In genomic region chr6:97457210-97457609, GRCm38 (mm10) we compare ENCODE assay signal across 8 mouse cellular contexts.
DNase-seq lines count a peak whose midpoint lies in the region; ATAC-seq and TF ChIP-seq lines count a peak whose summit lies in the region.

No protein-coding gene starts in this region.

- WGBS in thymus, adult 2 months = 5% methylated on average over 2 of the region's 2 CpGs
- WGBS in liver, embryonic 15.5 days (ENCODE audit: insufficient replicate concordance) = 6% methylated on average over 2 of the region's 2 CpGs

- peaks cover 15% of the 10 kb centered on the region for H3K4me1 ChIP-seq in thymus, adult 2 months (replicated peaks; ENCODE audit: control insufficient read depth, insufficient read depth, low read length)
- H3K4me1 ChIP-seq in liver, embryonic 15.5 days (replicated peaks) = no peaks in the 10 kb centered on the region

- H3K27ac ChIP-seq in thymus, adult 2 months (ENCODE audit: control insufficient read depth, insufficient read depth, low read length) = peak overlapping the region; percentile 38; the same call in 1 of the 2 replicates
- peak overlapping the region; percentile 29; the same call in 1 of the 2 replicates for H3K27ac ChIP-seq in liver, embryonic 15.5 days (replicated peaks)

- no peak overlapping the region for H3K4me2 ChIP-seq in liver, embryonic 15.5 days

- TF ChIP-seq POLR2A in thymus, adult 2 months (IDR thresholded peaks at IDR 0.05; ENCODE audit: control insufficient read depth, extremely low read depth, insufficient read depth, low read length, poor library complexity) = no peak

- ATAC-seq in liver, embryonic 15.5 days (ENCODE audit: insufficient read depth) = peak; percentile 28; the same call in 1 of the 2 replicates

- H3K27me3 ChIP-seq in thymus, adult 2 months (ENCODE audit: control insufficient read depth, insufficient read depth, low read length) = no peaks in the 10 kb centered on the region
- H3K27me3 ChIP-seq in liver, embryonic 15.5 days = peaks cover 7% of the 10 kb centered on the region; the same call in 1 of the 2 replicates

- no peaks in the 10 kb centered on the region for H3K9me3 ChIP-seq in liver, embryonic 15.5 days (replicated peaks)

- H3K4me3 ChIP-seq in thymus, adult 2 months (ENCODE audit: control insufficient read depth, insufficient read depth, low read length) = no peak overlapping the region
- H3K4me3 ChIP-seq in liver, embryonic 15.5 days (replicated peaks) = no peak overlapping the region

- H3K36me3 ChIP-seq in thymus, adult 2 months (ENCODE audit: control insufficient read depth, insufficient read depth, low read length) = no peaks in the 10 kb centered on the region
- no peaks in the 10 kb centered on the region for H3K36me3 ChIP-seq in liver, embryonic 15.5 days (replicated peaks)

- DNase-seq in cerebellum, postnatal 10 days = peak; percentile 29 to 52
- DNase-seq in cerebellum, adult 9-10 months = no peak
- DNase-seq in thymus, adult 2 months = no peak
- DNase-seq in thymus, postnatal 0 days (ENCODE audit: low spot score) = no peak
- DNase-seq in right cerebral cortex, postnatal 25 days = no peak
- no peak for DNase-seq in right cerebral cortex, postnatal 10 days (ENCODE audit: low spot score in 2 of 2)
- no peak for DNase-seq in adrenal gland, postnatal 4 days (ENCODE audit: low spot score in 2 of 2)

- no peak overlapping the region for H3K9ac ChIP-seq in liver, embryonic 15.5 days

- no peak for TF ChIP-seq CTCF in thymus, adult 2 months (IDR thresholded peaks at IDR 0.05; ENCODE audit: borderline replicate concordance, control insufficient read depth, extremely low read depth, insufficient read depth, low read length, poor library complexity)

Comparison
In these comparisons a context has a peak if more than half of its experiments do, and no peak if none do; other contexts are left out.
1. DNase-seq: peak in cerebellum, postnatal 10 days (2 of 2); none in cerebellum, adult 9-10 months (single experiment), thymus, adult 2 months (single experiment), thymus, postnatal 0 days (single experiment), right cerebral cortex, postnatal 25 days (single experiment), right cerebral cortex, postnatal 10 days (0 of 2) and adrenal gland, postnatal 4 days (0 of 2).